In the genomic region with DNA sequence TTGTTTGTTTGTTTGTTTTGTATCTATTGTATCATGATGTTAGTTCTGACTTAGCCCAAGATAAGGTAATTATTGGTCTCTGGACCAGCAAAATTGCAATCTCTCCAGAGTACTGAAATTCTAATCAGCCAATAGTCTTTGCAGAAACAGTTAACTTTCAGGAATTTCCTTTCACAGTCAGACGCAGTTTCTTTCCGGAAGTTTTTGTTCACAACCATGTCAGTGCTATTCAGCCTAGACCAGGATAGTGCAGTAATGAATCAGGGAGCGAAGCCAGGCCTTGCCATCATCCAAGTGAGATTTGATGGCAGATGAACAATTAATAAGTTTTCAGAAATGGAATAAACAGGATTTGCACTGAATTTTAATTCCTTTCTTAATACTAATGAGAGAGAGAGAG, we compare ENCODE assay signal across 8 mouse cellular contexts. TPM values are rescaled to one million over a fixed set of nuclear protein-coding genes. Genes with fewer than 3 reads are reported as not detected.
DNase-seq lines count a peak whose midpoint lies in the region; ATAC-seq lines count a peak whose summit lies in the region.

No protein-coding gene starts in this region.

- H3K4me1 ChIP-seq in neural tube, embryonic 12.5 days, result no peaks in the 10 kb centered on the region
- 0 out of 2 replicates have a peak, but pooled peaks cover 3% of the 10 kb centered on the region for H3K4me1 ChIP-seq in heart, embryonic 11.5 days (ENCODE audit: control insufficient read depth, insufficient read depth, low read length)
- H3K4me1 ChIP-seq in limb, embryonic 13.5 days, result peaks cover 3% of the 10 kb centered on the region; the same call in 1 of the 2 replicates
- peaks cover 18% of the 10 kb centered on the region for H3K4me1 ChIP-seq in neural tube, embryonic 15.5 days

- no peaks in the 10 kb centered on the region for H3K9me3 ChIP-seq in neural tube, embryonic 12.5 days
- no peaks in the 10 kb centered on the region for H3K9me3 ChIP-seq in heart, embryonic 11.5 days (replicated peaks; ENCODE audit: control insufficient read depth, low read length)
- H3K9me3 ChIP-seq in limb, embryonic 13.5 days, result no peaks in the 10 kb centered on the region
- no peaks in the 10 kb centered on the region for H3K9me3 ChIP-seq in neural tube, embryonic 15.5 days (replicated peaks)

- H3K4me3 ChIP-seq in neural tube, embryonic 12.5 days, result no peak overlapping the region
- H3K4me3 ChIP-seq in heart, embryonic 11.5 days (ENCODE audit: low read depth, low read length), result 0 out of 2 replicates have a peak overlapping the region, but pooled peaks have one; percentile 74
- peak overlapping the region; percentile 62 for H3K4me3 ChIP-seq in limb, embryonic 13.5 days
- H3K4me3 ChIP-seq in neural tube, embryonic 15.5 days (replicated peaks), result peak overlapping the region; percentile 69

- DNase-seq in neural tube, embryonic 10.5 days (ENCODE audit: extremely low spot score, low spot score), result no peak
- no peak for DNase-seq in urinary bladder, adult 2 months (ENCODE audit: low spot score)
- DNase-seq in retina, postnatal 1 day, result no peak
- no peak for DNase-seq in layer of hippocampus, adult 11-12 months (ENCODE audit: low spot score)

- H3K4me2 ChIP-seq in neural tube, embryonic 12.5 days (replicated peaks), result peak overlapping the region; percentile 56
- H3K4me2 ChIP-seq in heart, embryonic 11.5 days, result peak overlapping the region; percentile 79
- peak overlapping the region; percentile 63 for H3K4me2 ChIP-seq in limb, embryonic 13.5 days (replicated peaks)
- peak overlapping the region; percentile 62 for H3K4me2 ChIP-seq in neural tube, embryonic 15.5 days

- ATAC-seq in neural tube, embryonic 12.5 days (ENCODE audit: low FRiP score, low read depth), result no peak
- ATAC-seq in heart, embryonic 11.5 days (replicated peaks; ENCODE audit: insufficient number of reproducible peaks, low FRiP score, low TSS enrichment), result no peak
- ATAC-seq in limb, embryonic 13.5 days (ENCODE audit: low FRiP score, low read depth), result no peak
- ATAC-seq in neural tube, embryonic 15.5 days (ENCODE audit: low FRiP score), result no peak

- no peak overlapping the region for H3K9ac ChIP-seq in neural tube, embryonic 12.5 days
- H3K9ac ChIP-seq in heart, embryonic 11.5 days (ENCODE audit: low read depth, low read length), result no peak overlapping the region
- no peak overlapping the region for H3K9ac ChIP-seq in limb, embryonic 13.5 days
- peak overlapping the region; percentile 23; the same call in 1 of the 2 replicates for H3K9ac ChIP-seq in neural tube, embryonic 15.5 days (replicated peaks)

- no peak overlapping the region for H3K27ac ChIP-seq in neural tube, embryonic 12.5 days
- 0 out of 2 replicates have a peak overlapping the region, but pooled peaks have one; percentile 99 for H3K27ac ChIP-seq in heart, embryonic 11.5 days (ENCODE audit: low read depth, low read length)
- H3K27ac ChIP-seq in limb, embryonic 13.5 days, result no peak overlapping the region
- H3K27ac ChIP-seq in neural tube, embryonic 15.5 days (replicated peaks), result peak overlapping the region; percentile 96; the same call in 1 of the 2 replicates

- no peaks in the 10 kb centered on the region for H3K27me3 ChIP-seq in neural tube, embryonic 12.5 days (replicated peaks)
- no peaks in the 10 kb centered on the region for H3K27me3 ChIP-seq in heart, embryonic 11.5 days (ENCODE audit: control insufficient read depth, insufficient read depth, low read length)
- no peaks in the 10 kb centered on the region for H3K27me3 ChIP-seq in limb, embryonic 13.5 days
- no peaks in the 10 kb centered on the region for H3K27me3 ChIP-seq in neural tube, embryonic 15.5 days (replicated peaks)

- WGBS in neural tube, embryonic 12.5 days, result 71% methylated on average over 3 of the region's 3 CpGs
- WGBS in heart, embryonic 11.5 days (ENCODE audit: insufficient replicate concordance), result 58% methylated on average over 3 of the region's 3 CpGs
- WGBS in limb, embryonic 13.5 days, result 54% methylated on average over 3 of the region's 3 CpGs
- WGBS in neural tube, embryonic 15.5 days, result 56% methylated on average over 3 of the region's 3 CpGs

- peaks cover 7% of the 10 kb centered on the region; the same call in 1 of the 2 replicates for H3K36me3 ChIP-seq in neural tube, embryonic 12.5 days
- peaks cover 3% of the 10 kb centered on the region for H3K36me3 ChIP-seq in heart, embryonic 11.5 days (ENCODE audit: control insufficient read depth, insufficient read depth, low read length)
- H3K36me3 ChIP-seq in limb, embryonic 13.5 days, result peaks cover 9% of the 10 kb centered on the region
- H3K36me3 ChIP-seq in neural tube, embryonic 15.5 days, result peaks cover 2% of the 10 kb centered on the region; the same call in 1 of the 2 replicates

RNA-seq across cellular contexts. Expression of gene Cr1l, which starts 0.7 kb away (rescaled TPM):
- polyA plus RNA-seq in neural tube, embryonic 12.5 days (2016; fragmentation: Nextera tagmentation; extraction: Ambion mirVana), result 37.4 and 38.9 TPM in 2 replicates
- polyA plus RNA-seq in heart, embryonic 11.5 days (2014; fragmentation: Nextera tagmentation; extraction: Ambion mirVana), result 57.1 and 63.6 TPM in 2 replicates
- polyA plus RNA-seq in limb, embryonic 13.5 days (2015; fragmentation: Nextera tagmentation; extraction: Ambion mirVana), result 62.4 and 65.2 TPM in 2 replicates
- polyA plus RNA-seq in neural tube, embryonic 15.5 days (2015; fragmentation: Nextera tagmentation; extraction: Ambion mirVana), result 35.5 and 45.3 TPM in 2 replicates
- polyA plus RNA-seq in urinary bladder, adult 2 months (2012; rRNA removed), result 103 and 106 TPM in 2 replicates

RNA-seq across cellular contexts. Expression of gene Cd46, which starts 40.0 kb away (rescaled TPM):
- polyA plus RNA-seq in neural tube, embryonic 12.5 days (2016; fragmentation: Nextera tagmentation; extraction: Ambion mirVana), result 1.2 and 1.4 TPM in 2 replicates
- 0.47 and 1.0 TPM in 2 replicates for polyA plus RNA-seq in heart, embryonic 11.5 days (2014; fragmentation: Nextera tagmentation; extraction: Ambion mirVana)
- 1.0 and 1.4 TPM in 2 replicates for polyA plus RNA-seq in limb, embryonic 13.5 days (2015; fragmentation: Nextera tagmentation; extraction: Ambion mirVana)
- 1.2 and 1.3 TPM in 2 replicates for polyA plus RNA-seq in neural tube, embryonic 15.5 days (2015; fragmentation: Nextera tagmentation; extraction: Ambion mirVana)
- polyA plus RNA-seq in urinary bladder, adult 2 months (2012; rRNA removed), result 4.5 and 6.1 TPM in 2 replicates

RNA-seq across cellular contexts. Expression of gene Cr2, which starts 44.4 kb away (rescaled TPM):
- 0.20 and 0.24 TPM in 2 replicates for polyA plus RNA-seq in neural tube, embryonic 12.5 days (2016; fragmentation: Nextera tagmentation; extraction: Ambion mirVana)
- polyA plus RNA-seq in heart, embryonic 11.5 days (2014; fragmentation: Nextera tagmentation; extraction: Ambion mirVana), result 0.09 and 0.25 TPM in 2 replicates
- polyA plus RNA-seq in limb, embryonic 13.5 days (2015; fragmentation: Nextera tagmentation; extraction: Ambion mirVana), result 0.15 and 0.43 TPM in 2 replicates
- 0.46 and 0.89 TPM in 2 replicates for polyA plus RNA-seq in neural tube, embryonic 15.5 days (2015; fragmentation: Nextera tagmentation; extraction: Ambion mirVana)
- polyA plus RNA-seq in urinary bladder, adult 2 months (2012; rRNA removed), result 0.29 and 0.31 TPM in 2 replicates

Comparison
In these comparisons a context has a peak if more than half of its experiments do, and no peak if none do; other contexts are left out.
1. H3K27ac ChIP-seq: peak in heart, embryonic 11.5 days (single experiment) and neural tube, embryonic 15.5 days (single experiment); none in neural tube, embryonic 12.5 days (single experiment) and limb, embryonic 13.5 days (single experiment).
2. Peak in every context shown above with its lines, with median percentiles within 50 percentile points of each other: H3K4me2 ChIP-seq.